Mouse (Mus musculus) inflammation-experienced regulatory T-cells, adult 16 weeks (primary cell): ENCODE data around the gene Tuba1a. TPM values are rescaled to one million over a fixed set of nuclear protein-coding genes. Genes with fewer than 3 reads are reported as not detected.

Source experiments
- polyA plus RNA-seq: library from polyadenylated mRNA; unstranded; fragments of 100-300 nt; shearing (Covaris generic); gene quantifications from one replicate; pipeline ENCODE4 v1.2.1, GENCODE M21; 2017

Gene Tuba1a
- 198 TPM for polyA plus RNA-seq

GRCm38 (mm10) chr15:98953401-98954356 is at the start of gene Tuba1a, which contains the start of gene Gm49450:
Tuba1a (minus strand) TSS chr15:98953703.
Gm49450 (minus strand) TSS chr15:98953551.

DNA sequence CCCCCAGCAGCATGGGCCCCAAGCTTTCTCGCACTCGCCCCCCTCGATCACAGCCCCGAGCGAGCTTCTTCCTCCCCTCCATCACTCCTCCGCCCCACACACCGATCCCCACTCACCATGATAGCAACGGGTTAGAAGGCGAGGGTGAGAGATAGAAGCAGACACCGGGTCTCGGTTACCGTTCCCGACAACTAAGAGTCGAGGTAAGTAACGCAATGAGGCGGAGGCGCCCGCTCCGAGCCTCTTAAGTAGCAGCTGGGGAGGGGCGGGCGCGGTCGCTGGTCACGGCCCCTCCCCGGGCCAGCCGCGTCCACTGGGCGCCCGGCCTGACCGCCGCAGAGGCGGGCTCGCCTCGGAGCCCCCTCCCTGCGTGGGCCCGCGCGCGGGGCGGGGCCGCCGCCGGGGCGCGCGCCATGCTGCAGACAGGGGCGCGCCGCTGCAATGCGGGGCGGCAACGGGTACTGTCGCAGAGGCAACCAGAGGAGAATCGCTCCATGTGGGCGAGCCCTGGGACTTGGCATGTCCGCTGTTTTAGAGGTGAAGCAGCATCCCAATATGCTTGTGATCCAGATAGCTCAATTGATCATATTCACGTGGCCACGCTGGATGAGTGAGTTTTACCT is 19.2 kb downstream of the Tuba1a start, which contains the start of gene Tuba1b:
TSS of gene Tuba1b (minus strand) at position 349 of the 623 bp plus-strand sequence.

GRCm38 (mm10) chr15:98917538-98918498 is 35.7 kb downstream of the Tuba1a start, which contains the start of gene Lmbr1l:
Lmbr1l (minus strand) TSS chr15:98918231.

Other genes starting within 250 kb of the Tuba1a start
- not detected for gene Ccdc65, start 245.5 kb downstream of the Tuba1a start, polyA plus RNA-seq
- 1.0 TPM for gene Fkbp11, start 225.5 kb downstream of the Tuba1a start, polyA plus RNA-seq
- 71.9 TPM for gene Arf3, start 190.5 kb downstream of the Tuba1a start, polyA plus RNA-seq
- not detected for gene Wnt10b, start 175.6 kb downstream of the Tuba1a start, polyA plus RNA-seq
- gene Wnt1, start 163.8 kb downstream of the Tuba1a start, polyA plus RNA-seq, result not detected
- gene Ddn, start 144.2 kb downstream of the Tuba1a start, polyA plus RNA-seq, result not detected
- gene Prkag1, start 122.2 kb downstream of the Tuba1a start, polyA plus RNA-seq, result 137 TPM
- gene Kmt2d, start 82.5 kb downstream of the Tuba1a start, polyA plus RNA-seq, result 24.0 TPM
- 17.4 TPM for gene Rhebl1, start 59.2 kb downstream of the Tuba1a start, polyA plus RNA-seq
- gene Dhh, start 55.2 kb downstream of the Tuba1a start, polyA plus RNA-seq, result not detected
- gene Lmbr1l, start 35.5 kb downstream of the Tuba1a start, polyA plus RNA-seq, result 65.8 TPM
- 524 TPM for gene Tuba1b, start 19.1 kb downstream of the Tuba1a start, polyA plus RNA-seq
- not detected for gene Gm49450, start 152 bp downstream of the Tuba1a start, polyA plus RNA-seq
- 69.2 TPM for gene Tuba1c, start 76.2 kb upstream of the Tuba1a start, polyA plus RNA-seq
- not detected for gene Prph, start 101.5 kb upstream of the Tuba1a start, polyA plus RNA-seq
- 1.5 TPM for gene Troap, start 120.9 kb upstream of the Tuba1a start, polyA plus RNA-seq
- not detected for gene C1ql4, start 134.1 kb upstream of the Tuba1a start, polyA plus RNA-seq
- not detected for gene Dnajc22, start 139.5 kb upstream of the Tuba1a start, polyA plus RNA-seq
- gene Spats2, start 172.2 kb upstream of the Tuba1a start, polyA plus RNA-seq, result not detected